Mouse (Mus musculus): ENCODE results near the gene Gm3238. TPM values are rescaled to one million over a fixed set of nuclear protein-coding genes. Genes with fewer than 3 reads are reported as not detected.
"Not testable (repeated sequence)": the region's sequence is repeated elsewhere in the genome, so short reads cannot be mapped to it uniquely, and the experiment has no call there.

Gene Gm3238
- not detected in 2 replicates for polyA plus RNA-seq (2012; rRNA removed)

- 86% methylated on average over 1 of the region's 1 CpGs for WGBS
- not testable (repeated sequence) for H3K36me3 ChIP-seq (ENCODE audit: control insufficient read depth, insufficient read depth, low read length); H3K27ac ChIP-seq (ENCODE audit: control insufficient read depth, insufficient read depth, low read length); H3K4me3 ChIP-seq (ENCODE audit: control insufficient read depth, insufficient read depth, low read length); H3K4me1 ChIP-seq (replicated peaks; ENCODE audit: control insufficient read depth, insufficient read depth, low read length); DNase-seq; H3K27me3 ChIP-seq (ENCODE audit: control insufficient read depth, insufficient read depth, low read length)
These were observed at the start of gene Gm3238 for GRCm38 (mm10) chr10:77771225-77771624. Gm3238 (minus strand) TSS chr10:77771325.

GRCm38 (mm10) chr10:77819203-77819602 lies 48.1 kb upstream of the Gm3238 start:
- Histone ChIP-seq H3K36me3 (ENCODE audit: control insufficient read depth, insufficient read depth, low read length) (no peaks in the 10 kb centered on the region), H3K27ac (ENCODE audit: control insufficient read depth, insufficient read depth, low read length) (no peak overlapping the region), H3K27me3 (ENCODE audit: control insufficient read depth, insufficient read depth, low read length) (no peaks in the 10 kb centered on the region), H3K4me3 (ENCODE audit: control insufficient read depth, insufficient read depth, low read length) (no peak overlapping the region), H3K4me1 (replicated peaks; ENCODE audit: control insufficient read depth, insufficient read depth, low read length) (no peaks in the 10 kb centered on the region)
- WGBS, result 78% methylated on average over 4 of the region's 4 CpGs
- DNase-seq, result no peak
- TF ChIP-seq POLR2A (IDR thresholded peaks at IDR 0.05; ENCODE audit: control insufficient read depth, extremely low read depth, insufficient read depth, low read length, poor library complexity) (no peak), CTCF (IDR thresholded peaks at IDR 0.05; ENCODE audit: borderline replicate concordance, control insufficient read depth, extremely low read depth, insufficient read depth, low read length, poor library complexity) (no peak)

DNA sequence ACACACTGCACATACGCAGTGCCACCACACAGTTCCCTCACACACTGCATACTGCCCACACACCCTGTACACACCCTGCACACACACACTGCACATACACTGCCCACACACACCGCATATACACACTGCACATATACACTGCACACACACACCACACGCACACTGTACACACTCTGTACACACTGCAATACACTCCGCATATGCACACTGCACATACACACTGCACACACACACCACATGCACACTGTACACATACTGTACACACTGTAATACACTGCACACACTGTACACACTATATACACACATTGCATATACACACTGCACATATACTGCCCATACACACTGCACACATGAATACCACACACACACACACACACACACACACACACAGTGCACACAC lies 47.4 kb upstream of the Gm3238 start:
- DNase-seq, result no peak
- 98% methylated on average over 4 of the region's 4 CpGs for WGBS
- H3K36me3 ChIP-seq (ENCODE audit: control insufficient read depth, insufficient read depth, low read length), result no peaks in the 10 kb centered on the region
- H3K27ac ChIP-seq (ENCODE audit: control insufficient read depth, insufficient read depth, low read length), result no peak overlapping the region
- H3K27me3 ChIP-seq (ENCODE audit: control insufficient read depth, insufficient read depth, low read length), result no peaks in the 10 kb centered on the region
- H3K4me1 ChIP-seq (replicated peaks; ENCODE audit: control insufficient read depth, insufficient read depth, low read length), result no peaks in the 10 kb centered on the region
- H3K4me3 ChIP-seq (ENCODE audit: control insufficient read depth, insufficient read depth, low read length), result no peak overlapping the region
- TF ChIP-seq CTCF (IDR thresholded peaks at IDR 0.05; ENCODE audit: borderline replicate concordance, control insufficient read depth, extremely low read depth, insufficient read depth, low read length, poor library complexity) (no peak), POLR2A (IDR thresholded peaks at IDR 0.05; ENCODE audit: control insufficient read depth, extremely low read depth, insufficient read depth, low read length, poor library complexity) (no peak)

GRCm38 (mm10) chr10:77815514-77815913 lies 44.4 kb upstream of the Gm3238 start:
- no peak overlapping the region for H3K27ac ChIP-seq (ENCODE audit: control insufficient read depth, insufficient read depth, low read length)
- no peak for TF ChIP-seq POLR2A (IDR thresholded peaks at IDR 0.05; ENCODE audit: control insufficient read depth, extremely low read depth, insufficient read depth, low read length, poor library complexity)
- no peak for TF ChIP-seq CTCF (IDR thresholded peaks at IDR 0.05; ENCODE audit: borderline replicate concordance, control insufficient read depth, extremely low read depth, insufficient read depth, low read length, poor library complexity)
- no peak overlapping the region for H3K4me3 ChIP-seq (ENCODE audit: control insufficient read depth, insufficient read depth, low read length)
- H3K27me3 ChIP-seq (ENCODE audit: control insufficient read depth, insufficient read depth, low read length), result no peaks in the 10 kb centered on the region
- peak; percentile 43 for DNase-seq
- H3K4me1 ChIP-seq (replicated peaks; ENCODE audit: control insufficient read depth, insufficient read depth, low read length), result no peaks in the 10 kb centered on the region
- no peaks in the 10 kb centered on the region for H3K36me3 ChIP-seq (ENCODE audit: control insufficient read depth, insufficient read depth, low read length)
- WGBS, result 32% methylated on average over 5 of the region's 5 CpGs

DNA sequence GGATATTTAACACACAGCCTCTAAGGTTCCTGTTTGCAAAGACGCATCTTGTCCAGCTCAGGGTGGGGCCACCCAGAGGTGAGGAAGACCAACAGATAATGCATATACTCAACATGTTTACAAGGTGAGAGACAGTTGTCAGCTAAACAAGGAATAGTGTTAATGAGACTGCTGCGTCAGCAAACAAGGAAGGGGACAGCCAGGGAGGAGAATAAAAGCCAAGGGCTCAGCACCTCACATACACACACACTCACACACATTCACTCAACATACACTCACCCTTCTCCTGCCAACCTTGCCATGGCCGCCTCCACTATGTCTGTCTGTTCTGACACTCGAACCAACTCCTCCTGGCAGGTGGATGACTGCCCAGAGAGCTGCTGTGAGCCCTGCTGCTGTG lies 43.3 kb upstream of the Gm3238 start, which contains the start of gene Gm2696:
Gene Gm2696 (plus strand): TSS at position 301 of the 400 bp plus-strand sequence.
- TF ChIP-seq CTCF (IDR thresholded peaks at IDR 0.05; ENCODE audit: borderline replicate concordance, control insufficient read depth, extremely low read depth, insufficient read depth, low read length, poor library complexity), result no peak
- no peak for TF ChIP-seq POLR2A (IDR thresholded peaks at IDR 0.05; ENCODE audit: control insufficient read depth, extremely low read depth, insufficient read depth, low read length, poor library complexity)
- no peak within 1 kb of the TSS for H3K4me3 ChIP-seq (ENCODE audit: control insufficient read depth, insufficient read depth, low read length)
- WGBS, result 60% methylated on average over 4 of the region's 4 CpGs
- H3K4me1 ChIP-seq (replicated peaks; ENCODE audit: control insufficient read depth, insufficient read depth, low read length), result no peaks in the 10 kb centered on the region
- H3K27me3 ChIP-seq (ENCODE audit: control insufficient read depth, insufficient read depth, low read length), result no peaks in the 10 kb centered on the region
- no peak within 1 kb of the TSS for H3K27ac ChIP-seq (ENCODE audit: control insufficient read depth, insufficient read depth, low read length)
- DNase-seq, result no peak
- H3K36me3 ChIP-seq (ENCODE audit: control insufficient read depth, insufficient read depth, low read length), result no peaks in the 10 kb centered on the region

- Histone ChIP-seq H3K27me3 (ENCODE audit: control insufficient read depth, insufficient read depth, low read length) (no peaks in the 10 kb centered on the region), H3K36me3 (ENCODE audit: control insufficient read depth, insufficient read depth, low read length) (no peaks in the 10 kb centered on the region), H3K27ac (ENCODE audit: control insufficient read depth, insufficient read depth, low read length) (no peak within 1 kb of the TSS), H3K4me3 (ENCODE audit: control insufficient read depth, insufficient read depth, low read length) (no peak within 1 kb of the TSS), H3K4me1 (replicated peaks; ENCODE audit: control insufficient read depth, insufficient read depth, low read length) (no peaks in the 10 kb centered on the region)
- WGBS, result 68% methylated on average over 5 of the region's 5 CpGs
- no peak for DNase-seq
- TF ChIP-seq CTCF (IDR thresholded peaks at IDR 0.05; ENCODE audit: borderline replicate concordance, control insufficient read depth, extremely low read depth, insufficient read depth, low read length, poor library complexity) (no peak), POLR2A (IDR thresholded peaks at IDR 0.05; ENCODE audit: control insufficient read depth, extremely low read depth, insufficient read depth, low read length, poor library complexity) (no peak)
These were observed 40.6 kb upstream of the Gm3238 start, which contains the start of gene Gm9507 for GRCm38 (mm10) chr10:77811743-77812142. Gm9507 (minus strand) TSS chr10:77811843.

GRCm38 (mm10) chr10:77804095-77804494 lies 33.0 kb upstream of the Gm3238 start:
- TF ChIP-seq CTCF (IDR thresholded peaks at IDR 0.05; ENCODE audit: borderline replicate concordance, control insufficient read depth, extremely low read depth, insufficient read depth, low read length, poor library complexity) (no peak), POLR2A (IDR thresholded peaks at IDR 0.05; ENCODE audit: control insufficient read depth, extremely low read depth, insufficient read depth, low read length, poor library complexity) (no peak)
- Histone ChIP-seq H3K27ac (ENCODE audit: control insufficient read depth, insufficient read depth, low read length) (no peak overlapping the region), H3K4me1 (replicated peaks; ENCODE audit: control insufficient read depth, insufficient read depth, low read length) (no peaks in the 10 kb centered on the region), H3K4me3 (ENCODE audit: control insufficient read depth, insufficient read depth, low read length) (no peak overlapping the region), H3K36me3 (ENCODE audit: control insufficient read depth, insufficient read depth, low read length) (no peaks in the 10 kb centered on the region), H3K27me3 (ENCODE audit: control insufficient read depth, insufficient read depth, low read length) (no peaks in the 10 kb centered on the region)
- no peak for DNase-seq
- WGBS, result 74% methylated on average over 3 of the region's 3 CpGs

Measured in thymus, adult 2 months (tissue).